Mouse (Mus musculus) neural tube, embryonic 11.5 days (tissue): ENCODE measurements at regions not wholly inside any gene's neighbourhood (a gene's known extent, or its start where the extent isn't known, plus 50 kb on each side); places are given as distances from the start of the nearest gene placed in this dataset.

Experiments used
- ATAC-seq: fragments of 200-750 bp; cut with Nextera tagmentation; 2 replicates; pipeline ENCODE4 v1.8.0; 2017; ENCODE audit warnings: moderate number of reproducible peaks, mild to moderate bottlenecking, moderate TSS enrichment, moderate library complexity; ENCODE audit not compliant: insufficient read depth, low FRiP score, low TSS enrichment
- DNase-seq: peaks from one replicate; pipeline ENCODE4 v3.0.0-alpha.2; 2015; ENCODE audit warnings: low spot score
- H3K27ac ChIP-seq: fragments of 300-500 bp; sonication (generic); 2 replicates; pipeline ENCODE4 v1.5.1; 2014; ENCODE audit warnings: low read depth, mild to moderate bottlenecking, low read length
- H3K27me3 ChIP-seq: fragments of 300-500 bp; sonication (generic); 2 replicates; pipeline ENCODE4 v1.6.1; 2014; ENCODE audit warnings: mild to moderate bottlenecking, low read length, mixed read lengths; ENCODE audit not compliant: control insufficient read depth, insufficient read depth
- H3K36me3 ChIP-seq: fragments of 300-500 bp; sonication (generic); 2 replicates; pipeline ENCODE4 v1.6.1; 2014; ENCODE audit warnings: mild to moderate bottlenecking, low read length, moderate library complexity, mixed read lengths; ENCODE audit not compliant: control insufficient read depth, insufficient read depth
- H3K4me1 ChIP-seq: fragments of 300-500 bp; sonication (generic); 2 replicates; pipeline ENCODE4 v1.6.1; 2014; ENCODE audit warnings: low read length, mixed read lengths; ENCODE audit not compliant: control insufficient read depth, insufficient read depth
- H3K4me2 ChIP-seq: fragments of 300-500 bp; sonication (generic); 2 replicates; pipeline ENCODE4 v1.6.1; 2014; ENCODE audit warnings: low read depth, mild to moderate bottlenecking, moderate library complexity
- H3K4me3 ChIP-seq: fragments of 300-500 bp; sonication (generic); 2 replicates; pipeline ENCODE4 v1.5.1; 2014; ENCODE audit warnings: low read depth, low read length
- H3K9ac ChIP-seq: fragments of 300-500 bp; sonication (generic); 2 replicates; pipeline ENCODE4 v1.6.1; 2014; ENCODE audit warnings: mild to moderate bottlenecking, low read length
- H3K9me3 ChIP-seq: fragments of 300-500 bp; sonication (generic); 2 replicates; pipeline ENCODE4 v1.6.1; 2016; ENCODE audit warnings: low read length; ENCODE audit not compliant: control insufficient read depth
- WGBS: fragments of 180-500 bp; shearing (Covaris S2); extraction: QIAGEN DNeasy Blood & Tissue Kit; methylation state at CpG from one replicate; pipeline ENCODE4 v1.1.7; 2014; 5-methylcytosine and 5-hydroxymethylcytosine counted together

DNA sequence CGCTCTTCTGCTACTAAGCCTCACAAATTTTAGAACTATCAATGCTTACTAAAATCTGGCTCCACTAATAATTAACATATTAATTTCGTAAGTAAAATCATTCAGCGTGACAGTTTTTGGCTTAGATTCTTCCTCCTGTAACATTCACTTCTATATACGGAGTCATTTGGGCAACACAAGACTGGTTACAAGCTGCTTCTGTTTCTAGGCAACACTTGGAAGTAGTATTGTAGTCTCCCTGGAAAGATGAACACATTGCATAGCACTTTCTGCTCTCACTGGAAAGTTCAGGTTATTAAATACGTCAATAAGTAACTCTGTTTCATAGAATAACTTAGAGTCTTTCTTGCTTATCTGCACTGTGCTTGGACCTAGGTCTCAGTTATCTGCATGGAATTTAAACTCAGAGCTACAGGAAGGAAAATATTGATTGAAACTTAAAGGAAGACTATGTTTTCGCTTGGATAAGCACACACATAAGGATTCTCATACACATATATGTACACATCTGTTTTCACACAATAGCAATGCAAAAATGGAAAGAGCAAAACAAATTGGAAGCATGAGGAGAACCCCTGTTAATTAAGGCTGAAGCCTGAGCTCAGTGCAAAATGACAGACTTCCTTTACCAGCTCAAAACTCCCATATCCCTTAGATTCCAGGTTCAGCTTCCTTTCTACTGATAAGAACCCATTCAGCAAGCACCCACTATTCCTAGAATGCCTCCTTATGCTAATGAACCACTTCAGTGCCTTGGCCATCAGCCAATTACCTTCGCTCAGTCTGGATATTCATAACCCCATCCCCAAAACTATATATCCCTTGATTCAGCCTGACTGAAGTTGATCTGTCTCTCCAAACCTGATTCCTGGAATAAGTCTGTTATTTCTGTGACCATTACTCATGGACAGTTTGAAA, 356.7 kb upstream of the Nudt12 start:
- H3K27me3 ChIP-seq: no peaks in the 10 kb centered on the region
- 92% methylated on average over 7 of the region's 7 CpGs for WGBS
- no peak overlapping the region for H3K4me3 ChIP-seq
- no peak for ATAC-seq
- no peaks in the 10 kb centered on the region for H3K4me1 ChIP-seq
- no peak overlapping the region for H3K4me2 ChIP-seq
- no peaks in the 10 kb centered on the region for H3K9me3 ChIP-seq
- DNase-seq: no peak
- H3K9ac ChIP-seq: no peak overlapping the region
- H3K36me3 ChIP-seq: no peaks in the 10 kb centered on the region
- H3K27ac ChIP-seq: no peak overlapping the region

GRCm38 (mm10) chr17:59365340-59365739, 352.2 kb upstream of the Nudt12 start:
- Histone ChIP-seq H3K27me3 (no peaks in the 10 kb centered on the region), H3K4me3 (no peak overlapping the region), H3K4me1 (no peaks in the 10 kb centered on the region), H3K9ac (no peak overlapping the region), H3K27ac (no peak overlapping the region), H3K36me3 (no peaks in the 10 kb centered on the region), H3K9me3 (no peaks in the 10 kb centered on the region), H3K4me2 (no peak overlapping the region)
- ATAC-seq (no peak), DNase-seq (no peak)
- WGBS: 65% methylated on average over 2 of the region's 2 CpGs

- no peak overlapping the region for H3K4me2 ChIP-seq
- H3K27me3 ChIP-seq: no peaks in the 10 kb centered on the region
- H3K36me3 ChIP-seq: no peaks in the 10 kb centered on the region
- H3K4me1 ChIP-seq: no peaks in the 10 kb centered on the region
- no peak for ATAC-seq
- no peak overlapping the region for H3K9ac ChIP-seq
- WGBS: 52% methylated on average over 7 of the region's 7 CpGs
- DNase-seq: no peak
- H3K9me3 ChIP-seq: no peaks in the 10 kb centered on the region
- no peak overlapping the region for H3K4me3 ChIP-seq
- H3K27ac ChIP-seq: no peak overlapping the region
These were observed 348.9 kb upstream of the Nudt12 start for GRCm38 (mm10) chr17:59362110-59362509.

DNA sequence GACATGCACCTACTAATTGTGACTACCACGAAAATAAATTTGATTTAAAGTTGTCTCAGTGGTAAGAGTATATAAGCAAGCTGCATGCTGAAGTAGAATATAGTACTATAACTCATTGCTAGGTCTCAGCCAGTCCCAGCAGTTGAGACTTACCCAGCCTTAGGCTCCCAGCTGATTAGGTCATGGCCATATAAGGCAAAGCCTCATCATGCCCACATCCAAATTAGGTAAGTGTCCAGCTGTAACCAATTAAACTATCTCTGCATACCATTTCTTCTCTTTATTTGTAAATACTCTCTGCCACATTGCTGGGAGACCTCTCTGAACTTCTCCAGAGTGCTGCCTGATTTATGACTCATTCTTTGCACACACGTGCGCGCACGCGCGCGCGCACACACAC, 347.9 kb upstream of the Nudt12 start:
- no peak overlapping the region for H3K4me2 ChIP-seq
- no peak overlapping the region for H3K9ac ChIP-seq
- H3K9me3 ChIP-seq: no peaks in the 10 kb centered on the region
- H3K4me1 ChIP-seq: no peaks in the 10 kb centered on the region
- DNase-seq (no peak), ATAC-seq (peak; percentile 48; the same call in 1 of the 2 replicates)
- WGBS: 70% methylated on average over 9 of the region's 9 CpGs
- H3K36me3 ChIP-seq: no peaks in the 10 kb centered on the region
- no peaks in the 10 kb centered on the region for H3K27me3 ChIP-seq
- no peak overlapping the region for H3K4me3 ChIP-seq
- no peak overlapping the region for H3K27ac ChIP-seq

GRCm38 (mm10) chr17:59359503-59359902, 346.3 kb upstream of the Nudt12 start:
- H3K4me1 ChIP-seq: no peaks in the 10 kb centered on the region
- ATAC-seq: no peak
- no peak overlapping the region for H3K9ac ChIP-seq
- no peaks in the 10 kb centered on the region for H3K9me3 ChIP-seq
- H3K4me3 ChIP-seq: no peak overlapping the region
- DNase-seq: no peak
- no peak overlapping the region for H3K4me2 ChIP-seq
- WGBS: 82% methylated on average over 5 of the region's 5 CpGs
- H3K36me3 ChIP-seq: no peaks in the 10 kb centered on the region
- H3K27ac ChIP-seq: no peak overlapping the region
- H3K27me3 ChIP-seq: no peaks in the 10 kb centered on the region

DNA sequence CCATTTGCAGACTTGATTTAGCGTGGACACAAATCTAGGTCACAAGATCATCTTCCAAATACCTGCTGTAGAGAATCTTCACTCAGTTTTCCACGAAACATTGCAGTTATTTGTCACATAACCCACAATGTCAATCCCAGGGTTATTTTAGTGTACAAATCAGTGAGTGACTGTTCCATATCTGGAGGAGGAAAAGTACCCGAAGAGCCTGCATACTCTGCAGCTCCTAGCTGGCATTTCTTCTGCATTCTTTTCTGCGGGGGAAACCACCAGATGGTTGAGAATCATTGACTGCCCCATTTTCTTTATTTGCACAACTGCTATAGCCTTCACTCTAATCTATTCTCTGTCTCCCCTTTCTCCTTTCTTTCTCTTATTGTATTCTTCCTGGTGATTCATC, 332.4 kb upstream of the Nudt12 start:
- 88% methylated on average over 4 of the region's 4 CpGs for WGBS
- no peak overlapping the region for H3K27ac ChIP-seq
- H3K9ac ChIP-seq: no peak overlapping the region
- H3K27me3 ChIP-seq: no peaks in the 10 kb centered on the region
- no peak overlapping the region for H3K4me2 ChIP-seq
- ATAC-seq (no peak), DNase-seq (no peak)
- no peaks in the 10 kb centered on the region for H3K4me1 ChIP-seq
- no peaks in the 10 kb centered on the region for H3K9me3 ChIP-seq
- no peaks in the 10 kb centered on the region for H3K36me3 ChIP-seq
- H3K4me3 ChIP-seq: no peak overlapping the region

- no peak for ATAC-seq
- no peaks in the 10 kb centered on the region for H3K27me3 ChIP-seq
- no peaks in the 10 kb centered on the region for H3K4me1 ChIP-seq
- no peak overlapping the region for H3K9ac ChIP-seq
- H3K4me2 ChIP-seq: no peak overlapping the region
- DNase-seq: no peak
- H3K36me3 ChIP-seq: no peaks in the 10 kb centered on the region
- H3K4me3 ChIP-seq: no peak overlapping the region
- no peak overlapping the region for H3K27ac ChIP-seq
- H3K9me3 ChIP-seq: no peaks in the 10 kb centered on the region
- 90% methylated on average over 5 of the region's 5 CpGs for WGBS
These were observed 284.8 kb upstream of the Nudt12 start for GRCm38 (mm10) chr17:59297939-59298338.

DNA sequence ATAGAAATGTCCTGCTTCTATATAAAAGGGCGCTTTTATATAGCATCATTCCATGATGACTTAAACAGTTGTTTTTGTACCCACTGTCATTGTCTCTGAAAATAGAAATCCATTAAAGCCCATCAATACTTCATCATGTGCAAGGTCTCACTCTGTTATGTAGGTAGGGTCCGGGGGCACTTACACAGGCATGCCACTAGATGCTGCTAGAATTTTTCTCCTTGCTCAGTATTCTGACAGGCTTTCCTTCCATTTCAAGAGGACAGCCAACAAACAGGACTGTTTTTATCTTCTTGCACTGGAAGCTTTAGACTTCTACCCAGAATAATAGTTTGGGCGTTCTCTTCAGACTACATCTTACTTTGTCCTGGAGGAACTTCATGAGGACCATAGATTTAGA, 268.2 kb upstream of the Nudt12 start:
- no peaks in the 10 kb centered on the region for H3K9me3 ChIP-seq
- H3K27ac ChIP-seq: no peak overlapping the region
- no peak overlapping the region for H3K4me2 ChIP-seq
- 70% methylated on average over 3 of the region's 3 CpGs for WGBS
- no peak overlapping the region for H3K4me3 ChIP-seq
- no peak overlapping the region for H3K9ac ChIP-seq
- no peaks in the 10 kb centered on the region for H3K36me3 ChIP-seq
- no peak for ATAC-seq
- no peaks in the 10 kb centered on the region for H3K4me1 ChIP-seq
- no peaks in the 10 kb centered on the region for H3K27me3 ChIP-seq
- DNase-seq: peak; percentile 14

- H3K27ac ChIP-seq: no peak overlapping the region
- ATAC-seq: no peak
- H3K9me3 ChIP-seq: no peaks in the 10 kb centered on the region
- H3K4me3 ChIP-seq: no peak overlapping the region
- no peaks in the 10 kb centered on the region for H3K36me3 ChIP-seq
- no peak overlapping the region for H3K9ac ChIP-seq
- H3K27me3 ChIP-seq: no peaks in the 10 kb centered on the region
- 77% methylated on average over 10 of the region's 10 CpGs for WGBS
- H3K4me2 ChIP-seq: no peak overlapping the region
- H3K4me1 ChIP-seq: no peaks in the 10 kb centered on the region
- no peak for DNase-seq
These were observed 266.6 kb upstream of the Nudt12 start for GRCm38 (mm10) chr17:59279811-59280210.
